Mouse (Mus musculus) gastrocnemius, postnatal 36 days (tissue): Measurements from ENCODE around the gene Gm3417. TPM values are rescaled to one million over a fixed set of nuclear protein-coding genes. Genes with fewer than 3 reads are reported as not detected.
A peak's percentile ranks its signal among the peaks of the same experiment; 100 is the strongest.
"Not testable (repeated sequence)": the region's sequence is repeated elsewhere in the genome, so short reads cannot be mapped to it uniquely, and the experiment has no call there.

Experiments
- DNase-seq, 2 experiments: peaks; one replicate each; pipeline ENCODE4 v3.0.0; 2022
- intact Hi-C: fragments of 180-260 bp; cut with DNase I; formaldehyde crosslinking; loops from one replicate; pipeline ENCODE4 v1.15.1; 2025
- long read RNA-seq, 2 experiments: library from polyadenylated mRNA; stranded (forward); transcript quantifications; one replicate each; pipeline ENCODE4 v2.0.0; 2021
- total RNA-seq, 2 experiments: library from RNA; stranded (reverse); gene quantifications; 2 replicates each; pipeline ENCODE4 v1.2.3; 2021

The Gm3417 gene
- not detected for total RNA-seq
- long read RNA-seq, experiment 1, result 0 reads
- long read RNA-seq, experiment 2, result 0 reads

DNA sequence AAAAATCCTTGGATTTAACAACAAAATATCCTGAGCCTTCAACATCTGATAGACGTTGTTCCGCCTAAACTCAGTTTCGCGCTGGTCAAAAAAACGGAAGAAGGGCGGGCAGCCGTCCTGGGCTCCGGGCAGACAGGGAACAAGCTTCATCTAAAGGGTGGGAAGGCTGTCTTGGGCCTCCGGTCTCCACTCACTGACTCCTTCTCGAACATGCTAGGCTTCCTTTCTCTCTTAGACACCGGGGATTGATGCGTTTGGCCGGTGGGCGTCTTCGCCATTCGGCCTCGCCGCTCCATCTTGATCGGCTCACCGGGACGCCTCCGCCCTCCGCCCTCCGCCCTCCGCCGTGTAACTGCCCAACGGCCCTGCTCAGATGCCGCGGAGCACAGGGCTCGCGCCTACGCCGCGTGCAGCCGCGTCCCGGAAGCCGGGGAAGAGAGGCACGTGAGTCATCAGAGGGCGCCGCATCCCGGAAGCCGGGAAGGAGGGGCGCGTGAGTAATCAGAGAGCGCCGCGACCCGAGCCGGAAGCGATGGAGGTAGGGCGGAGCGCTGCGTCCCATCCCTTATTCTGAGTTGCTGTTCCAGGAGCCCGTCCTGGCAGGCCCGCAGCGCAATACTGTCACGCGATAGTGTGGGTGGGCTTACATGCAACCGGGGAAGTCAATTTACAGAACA lies at the start of gene Gm3417, which contains the start of gene 9030025P20Rik:
Gene Gm3417, minus strand, starts transcription at position 429 of the 677 bp plus-strand sequence.
Gene 9030025P20Rik, plus strand, starts transcription at position 107 of the 677 bp plus-strand sequence.
- DNase-seq, intact Hi-C loops: not testable (repeated sequence)

DNA sequence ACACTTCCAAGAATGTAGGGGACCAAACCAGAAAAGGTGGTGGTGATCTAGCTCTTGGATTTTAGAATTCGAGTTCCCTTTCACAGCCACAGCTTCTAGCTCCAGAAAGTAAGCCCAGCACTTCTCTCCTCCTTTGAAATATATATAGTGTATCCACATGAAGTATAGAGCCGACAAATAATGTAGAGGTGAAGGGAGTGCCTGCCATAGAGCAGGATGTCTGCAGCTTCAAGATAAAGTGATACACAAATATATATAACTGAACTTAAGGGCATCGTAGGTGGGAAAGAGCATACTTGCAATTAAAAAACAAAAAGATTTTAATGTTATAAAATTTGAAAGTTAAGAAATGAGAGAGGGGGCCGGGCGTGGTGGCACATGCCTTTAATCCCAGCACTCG lies 46.9 kb upstream of the Gm3417 start:
- intact Hi-C loops, DNase-seq: not testable (repeated sequence)

DNA sequence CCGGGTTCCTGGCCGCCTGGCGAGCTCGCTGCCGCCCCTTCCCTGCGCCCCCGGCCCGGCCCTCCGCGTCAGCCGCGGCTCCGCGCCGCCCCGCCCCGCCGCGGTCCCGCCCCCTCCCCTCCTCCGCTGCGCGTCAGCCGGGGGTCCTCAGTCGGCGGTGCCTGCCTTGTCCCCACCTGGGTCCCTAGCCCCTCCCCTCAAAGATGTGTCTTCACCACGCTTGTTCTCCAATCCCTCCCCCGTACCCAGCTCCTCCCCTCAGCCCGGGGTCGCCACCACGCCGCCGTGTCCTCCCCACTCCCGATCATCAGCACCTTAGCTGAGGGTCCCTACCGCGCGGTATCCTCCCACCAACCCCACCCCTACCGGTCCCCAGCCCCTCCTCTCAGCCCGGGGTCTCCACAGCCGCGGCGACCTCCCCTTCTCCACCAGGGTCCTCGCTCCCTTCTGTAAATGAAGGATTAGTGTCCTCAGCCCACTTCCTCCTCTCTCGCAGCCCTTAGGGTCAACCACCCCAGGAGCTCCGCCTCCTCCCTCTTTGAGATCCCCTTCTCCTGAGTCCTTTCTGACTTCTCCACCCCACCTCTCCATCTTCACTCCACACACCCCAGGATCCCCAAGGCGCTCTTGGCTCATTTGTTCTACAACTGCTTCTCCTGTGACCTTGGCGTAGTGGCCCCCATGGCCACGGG lies 46.1 kb upstream of the Gm3417 start:
- intact Hi-C loops, result not testable (repeated sequence)

DNA sequence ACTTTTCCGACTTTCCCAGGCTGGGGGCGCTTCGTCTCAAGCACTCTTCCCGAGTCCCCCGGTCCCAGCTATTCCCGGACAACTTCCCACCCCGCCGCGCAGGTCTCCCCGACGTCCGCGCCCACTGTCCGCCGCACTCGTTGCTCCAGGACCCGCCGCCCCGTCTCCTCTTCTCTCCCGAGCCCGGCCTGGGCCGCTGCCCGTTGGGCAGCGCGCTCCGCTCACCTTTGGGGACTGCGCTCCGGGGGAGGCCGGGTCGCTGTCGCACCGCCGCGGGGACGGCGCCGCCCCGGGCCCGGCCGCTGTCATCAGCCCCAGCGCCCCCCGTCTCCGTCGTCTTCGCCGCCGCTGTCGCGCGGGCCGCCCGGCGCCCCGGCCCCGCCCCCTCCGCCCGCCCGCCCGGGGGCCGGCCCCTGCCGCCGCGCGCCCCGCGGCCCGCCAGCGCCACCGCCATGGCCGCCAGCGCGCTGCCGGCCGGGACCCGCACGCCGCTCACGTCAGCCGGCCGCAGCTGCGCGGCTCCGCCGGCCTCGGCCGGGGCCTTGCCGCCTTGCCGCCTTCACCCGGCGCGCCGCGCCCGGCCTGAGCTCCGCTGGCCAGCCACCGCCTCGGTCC lies 45.4 kb upstream of the Gm3417 start:
- DNase-seq, intact Hi-C loops: not testable (repeated sequence)

More for the DNA sequence above, 46.1 kb upstream of the Gm3417 start:
- DNase-seq, result not testable (repeated sequence)

DNA sequence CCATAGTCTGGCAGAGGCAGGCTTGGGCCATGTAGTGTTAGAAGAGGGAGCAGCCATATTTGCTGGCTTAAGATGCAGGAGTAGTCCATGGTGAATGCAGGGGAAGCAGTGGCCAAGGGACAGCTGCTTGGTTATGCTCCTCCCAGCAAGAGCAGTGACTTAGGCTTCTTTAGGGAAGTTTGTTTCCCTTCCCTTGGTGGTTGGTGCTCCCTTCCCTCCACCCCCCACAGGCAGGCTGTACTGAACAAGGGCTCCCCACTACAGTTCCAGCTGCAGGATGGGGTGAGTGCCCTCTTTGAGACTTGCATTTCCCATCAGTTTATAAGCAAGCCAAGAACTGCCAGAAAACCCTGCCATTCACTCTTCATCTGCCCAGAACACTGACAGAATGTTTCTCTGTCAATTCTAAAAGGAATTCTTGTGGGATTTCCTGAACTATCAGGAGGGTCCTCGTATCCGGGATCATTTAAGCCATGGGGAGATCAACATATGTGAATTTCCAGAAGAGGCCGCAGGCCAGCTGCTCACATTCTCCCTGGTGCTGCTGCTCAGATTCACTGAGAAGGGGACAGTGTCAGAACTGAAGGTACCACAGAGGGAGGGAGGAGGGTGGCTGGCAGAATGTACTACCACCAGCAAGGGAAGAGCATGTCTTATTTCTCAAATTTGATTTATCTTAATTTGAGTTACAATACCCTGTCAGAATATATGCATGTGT lies 43.1 kb upstream of the Gm3417 start:
- peak in 1 of 2 experiments; percentile 21 for DNase-seq
- intact Hi-C loops, result not testable (repeated sequence)

DNA sequence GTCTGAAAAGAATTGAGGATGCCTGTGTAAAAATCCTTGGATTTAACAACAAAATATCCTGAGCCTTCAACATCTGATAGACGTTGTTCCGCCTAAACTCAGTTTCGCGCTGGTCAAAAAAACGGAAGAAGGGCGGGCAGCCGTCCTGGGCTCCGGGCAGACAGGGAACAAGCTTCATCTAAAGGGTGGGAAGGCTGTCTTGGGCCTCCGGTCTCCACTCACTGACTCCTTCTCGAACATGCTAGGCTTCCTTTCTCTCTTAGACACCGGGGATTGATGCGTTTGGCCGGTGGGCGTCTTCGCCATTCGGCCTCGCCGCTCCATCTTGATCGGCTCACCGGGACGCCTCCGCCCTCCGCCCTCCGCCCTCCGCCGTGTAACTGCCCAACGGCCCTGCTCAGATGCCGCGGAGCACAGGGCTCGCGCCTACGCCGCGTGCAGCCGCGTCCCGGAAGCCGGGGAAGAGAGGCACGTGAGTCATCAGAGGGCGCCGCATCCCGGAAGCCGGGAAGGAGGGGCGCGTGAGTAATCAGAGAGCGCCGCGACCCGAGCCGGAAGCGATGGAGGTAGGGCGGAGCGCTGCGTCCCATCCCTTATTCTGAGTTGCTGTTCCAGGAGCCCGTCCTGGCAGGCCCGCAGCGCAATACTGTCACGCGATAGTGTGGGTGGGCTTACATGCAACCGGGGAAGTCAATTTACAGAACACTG lies 31.3 kb upstream of the Gm3417 start, which contains the start of gene Gm3435:
Gene Gm3435, plus strand, starts transcription at position 471 of the 708 bp plus-strand sequence.
- intact Hi-C loops, DNase-seq: not testable (repeated sequence)

DNA sequence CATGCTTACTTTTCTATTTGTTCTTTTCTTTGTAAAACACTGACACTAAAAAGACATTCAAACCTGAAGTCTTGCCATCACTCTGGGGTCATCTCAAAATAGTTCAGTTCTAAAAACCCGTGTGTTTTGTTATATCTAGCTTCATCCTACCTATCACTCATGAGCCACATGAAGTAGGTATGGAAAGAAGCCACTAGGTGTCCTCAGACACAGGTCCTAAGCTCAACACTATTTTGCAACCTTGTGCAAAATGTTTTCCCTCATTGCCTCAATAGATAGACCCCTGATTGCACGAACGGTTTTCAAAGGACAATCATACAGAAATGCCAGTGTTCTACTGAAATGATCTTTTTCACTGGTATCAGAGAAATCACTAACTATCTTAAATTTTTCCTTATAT lies 30.5 kb upstream of the Gm3417 start:
- intact Hi-C loops, DNase-seq: not testable (repeated sequence)

DNA sequence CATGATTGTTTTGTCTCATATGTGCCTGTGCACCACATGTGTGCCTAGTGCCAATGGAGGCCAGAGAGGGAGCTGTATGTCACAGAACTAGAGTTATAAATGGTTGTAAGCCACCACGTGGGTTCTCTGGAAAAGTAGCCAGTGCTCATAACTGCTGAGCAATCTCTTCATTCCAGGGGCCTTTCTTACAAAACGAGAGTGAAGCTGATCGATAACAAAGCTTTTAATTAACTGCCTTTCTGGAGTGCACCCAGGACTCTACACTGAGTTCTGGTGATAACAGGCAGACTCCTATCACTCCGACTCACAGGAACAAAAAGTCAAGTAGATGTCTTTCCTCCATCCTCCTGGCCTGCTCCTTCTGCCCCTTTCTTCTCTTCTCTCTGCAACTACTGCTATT lies 21.5 kb upstream of the Gm3417 start:
- DNase-seq, intact Hi-C loops: not testable (repeated sequence)

DNA sequence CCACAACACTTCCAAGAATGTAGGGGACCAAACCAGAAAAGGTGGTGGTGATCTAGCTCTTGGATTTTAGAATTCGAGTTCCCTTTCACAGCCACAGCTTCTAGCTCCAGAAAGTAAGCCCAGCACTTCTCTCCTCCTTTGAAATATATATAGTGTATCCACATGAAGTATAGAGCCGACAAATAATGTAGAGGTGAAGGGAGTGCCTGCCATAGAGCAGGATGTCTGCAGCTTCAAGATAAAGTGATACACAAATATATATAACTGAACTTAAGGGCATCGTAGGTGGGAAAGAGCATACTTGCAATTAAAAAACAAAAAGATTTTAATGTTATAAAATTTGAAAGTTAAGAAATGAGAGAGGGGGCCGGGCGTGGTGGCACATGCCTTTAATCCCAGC lies 15.6 kb upstream of the Gm3417 start:
- DNase-seq, intact Hi-C loops: not testable (repeated sequence)

DNA sequence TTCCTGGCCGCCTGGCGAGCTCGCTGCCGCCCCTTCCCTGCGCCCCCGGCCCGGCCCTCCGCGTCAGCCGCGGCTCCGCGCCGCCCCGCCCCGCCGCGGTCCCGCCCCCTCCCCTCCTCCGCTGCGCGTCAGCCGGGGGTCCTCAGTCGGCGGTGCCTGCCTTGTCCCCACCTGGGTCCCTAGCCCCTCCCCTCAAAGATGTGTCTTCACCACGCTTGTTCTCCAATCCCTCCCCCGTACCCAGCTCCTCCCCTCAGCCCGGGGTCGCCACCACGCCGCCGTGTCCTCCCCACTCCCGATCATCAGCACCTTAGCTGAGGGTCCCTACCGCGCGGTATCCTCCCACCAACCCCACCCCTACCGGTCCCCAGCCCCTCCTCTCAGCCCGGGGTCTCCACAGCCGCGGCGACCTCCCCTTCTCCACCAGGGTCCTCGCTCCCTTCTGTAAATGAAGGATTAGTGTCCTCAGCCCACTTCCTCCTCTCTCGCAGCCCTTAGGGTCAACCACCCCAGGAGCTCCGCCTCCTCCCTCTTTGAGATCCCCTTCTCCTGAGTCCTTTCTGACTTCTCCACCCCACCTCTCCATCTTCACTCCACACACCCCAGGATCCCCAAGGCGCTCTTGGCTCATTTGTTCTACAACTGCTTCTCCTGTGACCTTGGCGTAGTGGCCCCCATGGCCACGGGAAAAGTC lies 14.7 kb upstream of the Gm3417 start:
- DNase-seq, intact Hi-C loops: not testable (repeated sequence)

DNA sequence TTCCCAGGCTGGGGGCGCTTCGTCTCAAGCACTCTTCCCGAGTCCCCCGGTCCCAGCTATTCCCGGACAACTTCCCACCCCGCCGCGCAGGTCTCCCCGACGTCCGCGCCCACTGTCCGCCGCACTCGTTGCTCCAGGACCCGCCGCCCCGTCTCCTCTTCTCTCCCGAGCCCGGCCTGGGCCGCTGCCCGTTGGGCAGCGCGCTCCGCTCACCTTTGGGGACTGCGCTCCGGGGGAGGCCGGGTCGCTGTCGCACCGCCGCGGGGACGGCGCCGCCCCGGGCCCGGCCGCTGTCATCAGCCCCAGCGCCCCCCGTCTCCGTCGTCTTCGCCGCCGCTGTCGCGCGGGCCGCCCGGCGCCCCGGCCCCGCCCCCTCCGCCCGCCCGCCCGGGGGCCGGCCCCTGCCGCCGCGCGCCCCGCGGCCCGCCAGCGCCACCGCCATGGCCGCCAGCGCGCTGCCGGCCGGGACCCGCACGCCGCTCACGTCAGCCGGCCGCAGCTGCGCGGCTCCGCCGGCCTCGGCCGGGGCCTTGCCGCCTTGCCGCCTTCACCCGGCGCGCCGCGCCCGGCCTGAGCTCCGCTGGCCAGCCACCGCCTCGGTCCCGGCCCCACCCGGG lies 14.0 kb upstream of the Gm3417 start:
- DNase-seq, intact Hi-C loops: not testable (repeated sequence)

DNA sequence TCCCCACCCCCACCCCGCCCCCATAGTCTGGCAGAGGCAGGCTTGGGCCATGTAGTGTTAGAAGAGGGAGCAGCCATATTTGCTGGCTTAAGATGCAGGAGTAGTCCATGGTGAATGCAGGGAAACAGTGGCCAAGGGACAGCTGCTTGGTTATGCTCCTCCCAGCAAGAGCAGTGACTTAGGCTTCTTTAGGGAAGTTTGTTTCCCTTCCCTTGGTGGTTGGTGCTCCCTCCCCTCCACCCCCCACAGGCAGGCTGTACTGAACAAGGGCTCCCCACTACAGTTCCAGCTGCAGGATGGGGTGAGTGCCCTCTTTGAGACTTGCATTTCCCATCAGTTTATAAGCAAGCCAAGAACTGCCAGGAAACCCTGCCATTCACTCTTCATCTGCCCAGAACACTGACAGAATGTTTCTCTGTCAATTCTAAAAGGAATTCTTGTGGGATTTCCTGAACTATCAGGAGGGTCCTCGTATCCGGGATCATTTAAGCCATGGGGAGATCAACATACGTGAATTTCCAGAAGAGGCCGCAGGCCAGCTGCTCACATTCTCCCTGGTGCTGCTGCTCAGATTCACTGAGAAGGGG lies 11.6 kb upstream of the Gm3417 start:
- intact Hi-C loops, result not testable (repeated sequence)

DNA sequence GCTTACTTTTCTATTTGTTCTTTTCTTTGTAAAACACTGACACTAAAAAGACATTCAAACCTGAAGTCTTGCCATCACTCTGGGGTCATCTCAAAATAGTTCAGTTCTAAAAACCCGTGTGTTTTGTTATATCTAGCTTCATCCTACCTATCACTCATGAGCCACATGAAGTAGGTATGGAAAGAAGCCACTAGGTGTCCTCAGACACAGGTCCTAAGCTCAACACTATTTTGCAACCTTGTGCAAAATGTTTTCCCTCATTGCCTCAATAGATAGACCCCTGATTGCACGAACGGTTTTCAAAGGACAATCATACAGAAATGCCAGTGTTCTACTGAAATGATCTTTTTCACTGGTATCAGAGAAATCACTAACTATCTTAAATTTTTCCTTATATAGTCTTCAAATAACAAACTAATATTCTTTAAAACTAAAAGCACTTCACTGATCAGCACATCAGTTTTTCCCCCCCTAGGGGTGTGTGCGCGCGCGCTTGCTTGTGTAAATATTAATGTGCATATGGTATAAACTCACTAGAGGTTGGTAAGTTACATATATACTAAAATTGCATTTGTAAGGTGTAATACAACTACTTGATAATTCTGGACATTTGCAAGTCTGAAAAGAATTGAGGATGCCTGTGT lies 750 bp downstream of the Gm3417 start:
- DNase-seq, intact Hi-C loops: not testable (repeated sequence)

More for the DNA sequence above, 11.6 kb upstream of the Gm3417 start:
- DNase-seq, result peak in 1 of 2 experiments; percentile 8

DNA sequence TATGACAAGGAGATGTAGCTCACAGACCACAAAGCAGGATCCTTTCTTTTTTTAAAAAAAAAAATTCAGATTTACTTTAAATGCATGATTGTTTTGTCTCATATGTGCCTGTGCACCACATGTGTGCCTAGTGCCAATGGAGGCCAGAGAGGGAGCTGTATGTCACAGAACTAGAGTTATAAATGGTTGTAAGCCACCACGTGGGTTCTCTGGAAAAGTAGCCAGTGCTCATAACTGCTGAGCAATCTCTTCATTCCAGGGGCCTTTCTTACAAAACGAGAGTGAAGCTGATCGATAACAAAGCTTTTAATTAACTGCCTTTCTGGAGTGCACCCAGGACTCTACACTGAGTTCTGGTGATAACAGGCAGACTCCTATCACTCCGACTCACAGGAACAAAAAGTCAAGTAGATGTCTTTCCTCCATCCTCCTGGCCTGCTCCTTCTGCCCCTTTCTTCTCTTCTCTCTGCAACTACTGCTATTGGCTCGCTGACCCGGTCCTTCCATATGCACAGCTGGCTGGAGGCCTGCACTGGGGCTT lies 10.1 kb downstream of the Gm3417 start:
- DNase-seq, intact Hi-C loops: not testable (repeated sequence)

DNA sequence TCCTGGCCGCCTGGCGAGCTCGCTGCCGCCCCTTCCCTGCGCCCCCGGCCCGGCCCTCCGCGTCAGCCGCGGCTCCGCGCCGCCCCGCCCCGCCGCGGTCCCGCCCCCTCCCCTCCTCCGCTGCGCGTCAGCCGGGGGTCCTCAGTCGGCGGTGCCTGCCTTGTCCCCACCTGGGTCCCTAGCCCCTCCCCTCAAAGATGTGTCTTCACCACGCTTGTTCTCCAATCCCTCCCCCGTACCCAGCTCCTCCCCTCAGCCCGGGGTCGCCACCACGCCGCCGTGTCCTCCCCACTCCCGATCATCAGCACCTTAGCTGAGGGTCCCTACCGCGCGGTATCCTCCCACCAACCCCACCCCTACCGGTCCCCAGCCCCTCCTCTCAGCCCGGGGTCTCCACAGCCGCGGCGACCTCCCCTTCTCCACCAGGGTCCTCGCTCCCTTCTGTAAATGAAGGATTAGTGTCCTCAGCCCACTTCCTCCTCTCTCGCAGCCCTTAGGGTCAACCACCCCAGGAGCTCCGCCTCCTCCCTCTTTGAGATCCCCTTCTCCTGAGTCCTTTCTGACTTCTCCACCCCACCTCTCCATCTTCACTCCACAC lies 16.9 kb downstream of the Gm3417 start:
- DNase-seq, intact Hi-C loops: not testable (repeated sequence)

DNA sequence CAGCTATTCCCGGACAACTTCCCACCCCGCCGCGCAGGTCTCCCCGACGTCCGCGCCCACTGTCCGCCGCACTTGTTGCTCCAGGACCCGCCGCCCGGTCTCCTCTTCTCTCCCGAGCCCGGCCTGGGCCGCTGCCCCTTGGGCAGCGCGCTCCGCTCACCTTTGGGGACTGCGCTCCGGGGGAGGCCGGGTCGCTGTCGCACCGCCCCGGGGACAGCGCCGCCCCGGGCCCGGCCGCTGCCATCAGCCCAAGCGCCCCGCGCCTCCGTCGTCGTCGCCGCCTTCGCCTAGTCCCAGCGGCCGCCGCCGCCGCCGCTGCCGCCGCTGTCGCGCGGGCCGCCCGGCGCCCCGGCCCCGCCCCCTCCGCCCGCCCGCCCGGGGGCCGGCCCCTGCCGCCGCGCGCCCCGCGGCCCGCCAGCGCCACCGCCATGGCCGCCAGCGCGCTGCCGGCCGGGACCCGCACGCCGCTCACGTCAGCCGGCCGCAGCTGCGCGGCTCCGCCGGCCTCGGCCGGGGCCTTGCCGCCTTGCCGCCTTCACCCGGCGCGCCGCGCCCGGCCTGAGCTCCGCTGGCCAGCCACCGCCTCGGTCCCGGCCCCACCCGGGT lies 17.5 kb downstream of the Gm3417 start, which contains the start of gene Phf10:
Gene Phf10, minus strand, starts transcription at position 323 of the 606 bp plus-strand sequence.
- intact Hi-C loops, result not testable (repeated sequence)
- peak; percentile 16 to 42 for DNase-seq
